Mouse (Mus musculus) gonadal fat pad, adult 2 months (tissue): Measurements from ENCODE around the gene Ngfr. TPM values are rescaled to one million over a fixed set of nuclear protein-coding genes. Genes with fewer than 3 reads are reported as not detected.

Experiments used
- DNase-seq: peaks from one replicate; pipeline ENCODE4 v3.0.0-alpha.2; 2012; ENCODE audit warnings: low read depth
- polyA plus RNA-seq: library from polyadenylated mRNA; depleted of rRNA; stranded (reverse); fragments of >200 nt; gene quantifications from 2 replicates; pipeline ENCODE4 v1.2.3, GENCODE M21; 2012

Ngfr gene
- polyA plus RNA-seq, 1 experiment, result 2.6 TPM

DNA sequence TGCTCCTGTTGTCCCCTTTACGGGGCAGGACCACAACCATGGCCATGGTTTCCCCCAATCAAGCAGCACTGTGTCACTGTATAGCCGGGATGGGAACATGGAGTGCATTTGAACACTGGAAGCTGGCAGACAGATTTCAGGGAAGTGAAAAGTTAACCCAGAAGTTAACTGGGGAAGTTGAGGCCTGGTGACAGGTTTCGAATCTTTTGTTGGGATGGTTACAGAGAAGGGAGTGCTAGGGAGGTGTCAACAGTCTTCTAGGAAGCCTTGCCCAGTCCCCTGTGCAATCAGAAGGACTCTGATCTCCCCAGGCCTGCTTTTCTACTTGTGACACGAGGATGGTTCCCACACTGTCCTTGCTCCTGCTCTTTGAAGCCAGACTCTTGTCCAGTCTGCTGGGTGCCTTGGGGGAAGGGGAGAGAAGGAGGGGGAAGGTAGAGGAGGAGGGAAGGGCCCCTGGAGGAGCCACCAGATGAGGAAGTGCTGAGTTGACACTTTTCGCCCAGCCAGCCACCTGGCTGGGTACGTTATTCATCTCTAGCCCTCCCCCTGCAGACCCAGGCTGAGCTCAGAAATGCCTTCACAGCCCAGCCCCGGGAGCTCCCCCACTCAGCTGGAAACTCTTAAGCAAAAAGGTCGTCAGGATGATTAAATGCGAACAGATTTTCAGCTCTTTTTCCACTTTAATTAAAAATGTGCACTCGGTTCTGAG, 8.1 kb upstream of the Ngfr start:
- DNase-seq, result no peak

DNA sequence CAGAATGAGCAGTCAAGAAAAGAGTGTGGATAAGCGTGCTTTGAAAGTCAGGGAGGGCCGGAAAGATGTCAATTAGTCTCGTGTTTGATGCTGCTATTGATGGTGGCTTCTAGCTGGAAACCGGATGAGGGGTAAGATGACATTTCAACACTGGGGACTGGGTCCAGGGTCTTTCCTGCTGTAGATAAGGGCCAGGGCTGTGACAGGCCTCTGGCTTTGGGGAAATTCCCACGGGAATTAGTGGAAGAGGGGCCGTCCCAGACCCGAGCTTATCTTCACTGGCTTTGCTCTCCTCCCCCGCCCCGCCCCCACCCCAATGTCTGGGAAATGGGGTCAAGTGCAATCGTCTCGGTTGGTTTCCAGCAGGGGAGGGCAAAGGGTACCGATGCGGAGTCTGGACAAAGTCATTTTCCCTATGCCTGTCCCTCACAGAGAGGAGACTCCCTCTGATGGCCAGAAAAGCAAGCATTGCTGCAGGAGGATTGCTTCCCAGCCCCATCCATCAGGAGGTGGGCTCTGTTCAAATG, 7.2 kb upstream of the Ngfr start:
- no peak for DNase-seq

DNA sequence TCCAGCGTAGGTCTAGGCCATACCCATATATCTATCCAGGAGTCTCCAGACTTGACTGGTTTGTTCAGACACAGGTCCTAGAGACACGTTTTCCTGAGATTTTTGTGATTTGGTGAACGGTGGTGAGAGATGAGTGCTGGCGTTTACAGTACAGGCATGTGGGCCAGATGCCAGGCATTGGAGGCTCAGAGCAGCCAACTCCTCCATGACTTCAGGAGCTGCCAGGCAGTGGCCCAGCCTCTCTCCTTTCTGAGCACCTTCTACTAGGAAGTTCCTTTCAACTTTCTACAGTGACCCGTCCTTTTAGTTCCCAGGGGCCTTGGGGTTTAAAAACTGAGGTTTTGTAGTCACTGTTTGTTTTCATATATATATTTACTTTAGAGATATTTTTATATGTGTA, 6.0 kb upstream of the Ngfr start:
- DNase-seq, result no peak

DNA sequence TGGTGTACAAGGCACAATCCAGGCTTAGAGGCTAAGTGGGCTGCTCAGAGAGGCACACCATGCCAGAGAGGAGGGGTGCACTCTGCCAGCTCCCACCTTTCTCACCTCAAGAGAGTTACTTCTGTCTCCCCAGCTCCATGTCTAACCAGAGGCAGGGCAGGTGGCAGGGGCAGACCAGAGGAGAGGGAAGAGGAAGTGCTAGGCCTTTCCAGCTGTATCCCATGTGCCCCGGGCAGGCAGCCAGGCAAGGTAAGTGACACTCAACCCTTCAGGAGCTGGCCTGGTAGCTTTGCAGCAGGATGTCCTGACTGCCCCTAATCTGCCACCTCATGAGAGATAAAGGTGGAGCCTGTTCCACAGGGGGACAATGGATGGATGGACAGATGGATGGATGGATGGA, 5.2 kb upstream of the Ngfr start:
- DNase-seq, result no peak

DNA sequence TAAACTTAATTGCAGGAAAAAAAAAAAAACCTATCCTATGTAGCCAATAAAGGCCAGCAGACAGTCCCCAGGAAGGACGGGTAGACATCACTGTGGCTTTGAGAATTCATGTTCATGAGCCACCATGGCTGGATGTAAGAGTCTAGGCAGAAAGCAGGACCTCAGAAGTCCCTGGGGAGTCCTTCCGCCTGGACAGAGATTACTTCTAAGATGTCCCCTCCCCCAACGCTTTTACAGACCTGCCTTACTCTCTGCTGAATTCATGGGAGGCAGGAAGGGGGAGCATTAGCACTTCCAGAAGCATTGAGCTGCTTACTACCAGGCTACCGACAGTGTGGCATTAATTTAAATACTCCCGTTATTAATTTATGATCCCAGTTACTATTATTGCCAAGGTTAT, 1.7 kb upstream of the Ngfr start:
- DNase-seq, result no peak

DNA sequence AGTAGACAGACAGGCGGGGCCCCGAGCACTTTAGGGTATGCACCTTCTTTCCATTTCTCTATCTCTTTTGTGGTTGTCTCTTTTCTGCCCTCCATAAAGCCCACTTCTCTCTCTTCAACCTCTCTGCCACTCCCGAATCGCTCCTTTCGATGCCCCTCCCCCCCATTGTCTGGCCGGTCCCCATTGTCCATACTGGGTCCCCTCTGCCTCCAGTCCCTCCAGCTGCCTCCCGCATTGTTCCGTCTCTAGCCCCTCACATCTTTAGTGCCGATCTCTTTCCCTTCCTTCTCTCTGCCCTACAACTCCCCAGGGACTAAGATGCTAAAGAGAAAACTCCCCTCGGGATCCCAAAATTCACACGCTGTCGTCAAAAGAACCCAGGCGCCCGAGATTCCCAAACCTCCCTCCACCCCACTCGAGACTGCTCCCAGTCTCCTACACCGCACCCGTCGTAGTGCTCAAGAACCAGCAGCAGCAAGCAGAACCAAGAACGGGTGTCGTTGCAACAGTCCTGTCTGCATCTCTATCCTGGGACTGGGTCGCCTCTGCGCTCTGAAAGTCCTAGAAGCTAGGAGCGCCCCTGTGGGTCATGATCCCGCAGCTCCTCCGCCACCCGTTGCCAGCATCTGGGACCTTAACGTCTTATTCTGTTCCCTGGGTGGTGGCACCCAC, 648 bp downstream of the Ngfr start:
- no peak for DNase-seq

DNA sequence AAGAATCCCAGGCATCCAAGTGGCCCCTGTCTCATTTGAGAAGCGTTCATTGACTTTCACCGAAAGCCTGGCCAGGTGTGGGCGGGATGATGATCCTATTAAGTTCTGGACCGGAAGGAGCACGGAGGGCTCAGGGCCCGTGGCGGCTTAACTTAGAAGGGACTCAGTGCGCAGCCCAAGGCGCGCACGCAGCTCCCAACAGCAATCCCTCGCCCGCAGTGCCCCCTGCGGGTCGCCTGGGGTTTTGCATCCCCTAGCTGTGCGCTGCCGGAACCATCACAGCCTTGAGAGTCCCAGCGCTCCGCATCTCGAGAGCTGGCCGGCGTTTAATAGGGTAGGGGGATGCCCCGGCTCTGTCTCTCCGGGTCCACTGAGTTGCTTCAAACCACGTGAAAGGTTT, 1.4 kb downstream of the Ngfr start:
- no peak for DNase-seq

DNA sequence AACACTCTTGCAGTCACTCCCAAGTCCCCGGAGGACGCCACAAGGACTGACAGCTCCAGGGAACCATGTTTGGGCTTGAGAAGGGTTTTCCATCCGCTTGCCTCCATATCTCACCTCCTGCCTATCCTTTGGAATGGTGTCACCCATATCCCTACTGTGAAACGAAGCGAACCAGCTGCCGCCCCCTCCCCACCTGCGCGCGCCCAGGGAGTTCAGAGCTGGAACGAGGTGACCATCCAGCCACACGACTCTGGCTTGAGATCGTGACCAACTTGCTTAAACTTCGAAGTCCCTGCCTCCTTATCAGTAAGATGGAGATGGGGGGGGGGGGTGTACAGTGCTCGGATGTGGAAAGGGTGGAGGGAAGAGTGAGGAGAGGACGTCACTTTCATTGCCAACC, 1.9 kb downstream of the Ngfr start:
- DNase-seq, result no peak

DNA sequence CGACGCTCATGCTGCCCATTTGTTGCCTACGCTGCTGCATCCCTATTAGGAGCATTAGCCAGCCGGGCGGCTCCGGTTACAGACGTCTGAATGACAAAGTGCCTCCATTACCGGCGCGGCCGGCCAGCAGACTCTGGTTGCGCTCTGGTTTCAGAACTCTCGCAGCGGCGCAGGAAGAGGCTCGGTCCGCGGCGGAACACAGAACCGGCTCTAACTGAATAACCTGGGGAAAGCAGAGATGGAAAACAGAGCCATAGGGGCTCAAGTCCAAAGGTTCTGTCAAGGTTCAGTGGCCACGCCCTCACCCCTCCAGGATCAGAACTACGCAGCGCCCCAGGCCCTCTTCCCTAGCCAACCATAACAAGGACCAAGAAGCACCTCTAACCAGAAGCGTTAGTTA, 2.3 kb downstream of the Ngfr start:
- DNase-seq, result no peak

DNA sequence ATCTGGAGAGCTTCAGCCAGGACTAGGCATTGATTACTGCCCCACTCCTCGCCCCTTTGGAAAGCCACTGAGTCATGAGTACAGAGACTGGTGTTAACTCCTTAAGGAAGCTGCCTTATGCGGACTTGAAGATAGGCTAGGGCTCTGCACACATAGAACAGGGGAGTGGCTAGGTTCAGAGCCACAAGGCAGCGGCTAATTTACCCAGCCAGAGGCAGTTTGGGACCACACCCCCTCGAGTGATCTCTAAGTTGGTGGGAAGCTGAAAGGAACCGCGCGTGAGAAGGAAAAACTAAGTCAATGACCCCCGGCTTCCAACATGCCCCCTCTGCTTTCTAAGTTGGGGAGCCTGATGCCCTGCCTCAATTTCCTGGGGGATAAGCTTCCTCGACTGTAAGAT, 2.9 kb downstream of the Ngfr start:
- no peak for DNase-seq

DNA sequence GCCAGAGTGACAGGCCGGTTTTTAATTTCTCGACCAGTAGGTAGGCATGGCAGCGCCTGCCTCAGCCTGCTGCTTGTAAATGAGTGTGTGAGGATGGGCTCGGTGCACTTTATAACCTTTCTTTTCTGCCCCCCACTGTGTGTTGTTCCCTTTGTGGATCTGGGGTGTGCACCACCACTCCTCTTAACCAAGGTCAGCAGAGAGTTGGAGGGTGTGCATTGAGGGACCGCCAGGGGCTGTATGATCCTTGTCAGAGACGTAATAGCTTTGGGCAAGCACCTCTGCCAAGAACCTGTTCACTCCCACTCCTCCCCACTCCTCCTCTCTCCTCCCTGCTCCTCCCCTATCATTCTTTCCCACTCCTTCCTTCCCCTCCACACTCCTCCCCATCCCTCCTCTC, 4.1 kb downstream of the Ngfr start:
- no peak for DNase-seq

DNA sequence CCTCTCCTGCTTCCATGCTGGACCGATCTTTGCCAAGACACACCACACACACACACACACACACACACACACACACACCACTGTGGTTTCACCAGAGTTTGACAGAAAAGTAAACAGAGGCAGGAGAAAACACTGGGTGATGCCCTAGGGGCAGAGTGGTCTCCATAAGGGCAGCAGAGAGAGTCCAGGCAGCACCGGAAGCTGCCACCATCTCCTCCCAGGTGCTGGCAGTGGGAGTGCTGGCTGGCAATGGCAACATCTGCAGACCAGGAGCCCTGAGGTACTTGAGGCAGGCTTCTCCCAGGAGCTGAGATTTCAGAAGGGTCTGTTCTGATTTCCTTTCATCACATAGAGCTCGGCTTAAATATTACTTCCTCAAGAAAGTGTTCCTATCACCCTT, 5.3 kb downstream of the Ngfr start:
- DNase-seq, result no peak

DNA sequence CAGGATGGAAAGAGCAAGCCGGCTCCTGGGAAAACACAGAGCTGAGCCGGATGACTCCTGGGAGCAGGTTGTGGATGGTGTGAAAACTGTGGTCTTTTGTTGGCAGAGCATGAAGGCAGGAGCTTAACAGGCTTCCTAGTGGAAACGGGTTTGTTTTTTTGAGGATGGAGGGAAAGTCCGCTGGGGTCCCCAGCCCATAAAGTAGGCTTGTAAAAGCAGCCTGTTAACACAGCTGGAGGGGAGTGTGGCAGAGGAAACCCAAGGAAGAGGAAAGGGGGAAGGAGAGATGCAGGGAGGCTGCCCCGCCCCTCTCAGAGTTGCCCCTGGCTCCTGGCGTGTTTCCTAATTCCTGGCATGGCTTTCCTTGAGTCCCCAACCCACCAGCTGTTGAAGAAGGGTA, 8.1 kb downstream of the Ngfr start:
- no peak for DNase-seq

DNA sequence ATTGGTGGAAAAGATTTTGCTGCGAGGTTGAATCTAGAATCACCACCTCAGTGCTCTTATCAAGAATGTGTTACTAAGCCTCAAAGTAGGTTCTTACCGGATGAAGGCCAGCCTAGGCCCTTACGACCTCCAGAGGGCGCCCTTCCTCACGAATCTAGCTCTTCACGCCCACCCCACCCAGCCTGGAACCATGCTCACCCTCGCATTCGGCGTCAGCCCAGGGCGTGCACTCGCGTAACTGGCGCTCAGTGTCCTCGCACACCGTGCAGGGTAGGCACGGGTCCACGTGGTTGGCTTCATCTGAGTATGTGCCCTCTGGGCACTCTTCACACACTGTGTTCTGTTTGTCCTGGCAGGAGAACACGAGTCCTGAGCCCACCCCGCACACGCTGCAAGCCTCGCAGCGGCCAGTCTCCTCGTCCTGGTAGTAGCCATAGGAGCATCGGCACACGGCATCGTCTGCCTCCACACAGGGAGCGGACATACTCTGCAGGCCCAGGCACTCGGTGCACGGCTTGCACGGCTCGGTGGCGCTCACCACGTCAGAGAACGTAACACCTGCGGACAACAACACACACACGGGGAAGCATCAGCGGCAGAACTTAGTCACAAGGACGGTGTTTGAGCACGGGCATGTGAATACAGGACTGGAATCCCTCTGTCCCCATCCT, 9.6 kb downstream of the Ngfr start:
- DNase-seq, result no peak

DNA sequence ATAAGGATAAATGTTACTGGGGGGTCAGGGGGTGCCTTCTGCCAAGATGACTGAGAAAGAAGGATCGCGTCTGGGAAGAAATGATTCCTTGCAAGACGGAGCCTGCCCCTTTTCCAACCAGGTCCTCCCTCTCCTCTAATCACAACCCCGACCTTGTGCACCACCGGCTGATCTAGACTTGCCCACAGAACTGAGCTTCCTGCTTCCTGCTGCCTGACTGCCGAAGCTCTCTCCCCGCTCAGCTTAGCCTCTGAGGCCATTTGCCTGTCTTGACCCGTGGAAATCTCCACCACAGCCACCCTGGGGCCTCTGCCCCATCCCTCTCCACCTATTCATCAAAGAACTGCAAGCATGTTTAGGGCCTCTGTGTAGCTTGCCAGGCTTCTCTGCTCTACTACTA, 11.2 kb downstream of the Ngfr start:
- DNase-seq, result no peak

DNA sequence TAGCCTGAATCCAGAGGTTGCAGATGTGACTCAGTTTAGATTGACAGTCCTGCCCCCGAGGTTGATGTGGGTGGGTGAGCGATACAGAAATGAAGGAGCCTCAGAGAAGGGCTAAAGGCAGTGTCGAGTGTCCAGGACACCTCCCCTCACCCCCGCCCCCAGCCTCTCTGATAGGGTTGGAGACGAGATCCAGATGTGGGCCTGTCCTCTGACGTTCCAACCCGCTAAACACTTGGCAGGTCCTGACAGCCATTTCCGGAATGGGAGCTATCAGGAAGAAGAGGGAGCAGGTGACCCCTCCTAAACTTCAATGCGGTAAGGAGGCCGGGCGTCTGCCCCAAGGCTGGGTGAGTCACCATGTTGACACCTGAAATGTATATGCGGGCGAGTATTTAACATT, 11.7 kb downstream of the Ngfr start:
- DNase-seq, result no peak

DNA sequence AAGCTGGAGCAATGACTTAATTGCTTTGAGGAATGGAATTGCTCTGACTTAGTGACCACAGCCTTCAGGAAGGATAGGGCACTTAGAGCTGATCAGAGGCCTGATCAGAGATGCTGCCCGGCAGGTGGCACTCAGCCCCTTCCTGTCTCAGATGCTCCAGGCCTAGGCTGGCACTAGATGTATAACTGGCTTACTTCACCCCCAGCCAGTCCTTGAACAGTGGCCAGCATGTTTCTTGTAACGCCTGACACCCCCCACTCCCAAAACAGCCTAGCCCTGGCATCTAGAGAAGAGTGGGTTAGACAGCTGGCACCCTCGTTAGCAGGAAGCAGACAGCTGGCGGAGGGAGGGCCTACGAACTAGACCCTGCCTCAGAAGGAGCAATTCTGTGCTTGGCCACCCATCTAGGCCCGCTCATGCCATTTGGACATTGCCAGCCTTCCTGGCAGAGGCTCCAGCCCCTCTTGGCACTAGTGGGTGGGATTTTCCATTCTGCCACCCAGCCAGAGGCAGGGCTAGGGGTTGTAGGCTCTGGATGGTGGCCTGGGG, 12.7 kb downstream of the Ngfr start:
- no peak for DNase-seq

DNA sequence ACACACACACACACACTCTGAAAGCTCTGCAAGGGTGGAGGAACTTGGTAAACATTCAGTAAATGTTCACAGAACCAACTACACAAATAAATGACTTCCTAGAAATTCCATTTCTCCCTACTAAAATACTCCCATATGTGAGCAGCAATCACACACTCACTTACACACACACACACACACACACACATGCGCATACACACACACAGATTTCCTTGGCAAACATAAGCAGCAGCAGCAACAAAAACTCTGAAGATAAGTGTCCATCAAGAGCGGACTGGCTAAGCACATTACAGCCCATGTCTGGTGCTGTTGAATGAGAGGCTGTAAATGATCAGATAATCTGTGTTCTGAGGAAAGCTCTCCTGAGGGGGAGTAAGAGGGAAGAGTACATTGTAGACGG, 15.3 kb downstream of the Ngfr start:
- DNase-seq, result no peak

DNA sequence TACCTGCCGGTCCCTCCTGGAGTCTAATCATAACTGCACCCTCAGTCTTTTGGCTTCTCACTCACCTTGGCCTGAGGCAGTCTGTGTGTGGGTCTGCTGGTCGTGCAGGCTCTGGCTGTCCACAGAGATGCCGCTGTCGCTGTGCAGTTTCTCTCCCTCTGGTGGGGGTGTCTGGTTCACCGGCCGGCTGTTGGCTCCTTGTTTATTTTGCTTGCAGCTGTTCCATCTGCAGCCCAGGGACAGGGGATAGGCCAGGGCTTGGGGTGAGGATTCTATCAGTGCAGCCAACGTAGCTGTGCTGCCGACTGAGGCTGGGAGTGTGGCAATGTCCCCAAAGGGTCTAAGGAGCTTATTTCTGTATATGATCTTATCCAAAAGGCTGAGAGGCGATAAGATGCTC, 15.8 kb downstream of the Ngfr start:
- DNase-seq, result no peak

DNA sequence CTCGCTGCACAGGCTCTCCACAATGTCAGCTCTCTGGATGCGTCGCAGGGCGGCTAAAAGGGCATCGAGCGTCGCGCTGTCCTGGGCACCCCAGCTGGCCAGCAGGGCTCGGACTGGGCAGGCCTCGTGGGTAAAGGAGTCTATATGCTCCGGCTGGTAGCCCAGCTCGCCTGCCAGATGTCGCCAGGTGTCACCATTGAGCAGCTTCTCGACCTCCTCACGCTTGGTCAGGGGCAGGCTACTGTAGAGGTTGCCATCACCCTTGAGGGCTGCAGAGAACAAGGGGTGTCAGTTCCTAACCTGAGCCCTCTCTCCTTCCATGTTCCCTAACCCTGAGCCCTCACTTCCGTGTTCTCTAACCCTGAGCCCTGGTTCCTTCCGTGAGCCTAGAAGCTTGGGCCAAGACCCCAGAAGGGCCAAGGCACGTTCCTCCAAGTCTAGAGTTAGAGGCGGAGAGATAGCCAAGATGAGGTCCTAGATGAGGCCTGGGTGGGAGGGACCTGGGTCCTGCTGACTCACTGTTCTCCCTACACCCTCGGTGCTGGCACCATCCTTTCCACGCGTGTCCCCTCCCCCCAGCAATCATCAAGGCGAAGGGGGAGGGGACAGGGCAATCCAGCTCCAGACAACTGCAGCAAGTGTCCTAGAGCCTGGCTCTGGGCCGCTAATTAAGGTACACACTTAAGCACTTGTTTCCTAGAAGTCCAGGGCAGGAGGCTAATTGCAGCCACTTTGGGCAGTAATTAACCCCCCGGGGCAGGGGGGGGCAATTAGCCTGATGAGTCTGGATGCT, 16.5 kb downstream of the Ngfr start:
- DNase-seq, result no peak

DNA sequence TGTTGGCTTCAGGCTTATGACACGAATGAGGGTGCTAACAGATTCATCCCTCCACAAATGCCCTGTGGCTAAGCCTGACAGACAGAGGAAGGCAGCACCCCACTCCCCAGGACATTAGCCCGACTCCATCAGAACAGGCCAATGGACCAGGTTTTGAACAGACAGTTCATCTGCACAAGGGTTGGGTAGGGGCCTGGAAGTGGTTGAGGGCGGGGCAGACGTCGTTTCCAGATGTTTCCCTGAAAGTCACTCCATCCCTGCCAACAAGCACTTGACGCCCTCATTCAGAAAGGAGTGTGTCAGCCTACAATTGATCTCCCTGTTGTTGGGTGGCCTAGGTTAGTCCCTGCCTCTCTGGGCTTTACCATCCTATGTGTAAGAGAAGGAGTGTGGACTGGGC, 17.6 kb downstream of the Ngfr start:
- DNase-seq, result no peak
